Mouse (Mus musculus) c-Kit-positive CD71-positive TER-119-positive erythroid progenitor cells, embryonic 14.5 days (primary cell): ENCODE data around the gene Ppp1r18.

Experiments
- DNase-seq: peaks from one replicate; pipeline ENCODE4 v3.0.0-alpha.2; 2013; ENCODE audit warnings: low spot score

Ppp1r18 gene

GRCm38 (mm10) chr17:35865481-35866280 lies at the start of gene Ppp1r18:
Gene Ppp1r18 (plus strand): TSS chr17:35865593.
- no peak for DNase-seq

GRCm38 (mm10) chr17:35815836-35816235 lies 49.6 kb upstream of the Ppp1r18 start:
- DNase-seq, result no peak

- DNase-seq, result no peak
Observed at GRCm38 (mm10) chr17:35816686-35817085, 48.7 kb upstream of the Ppp1r18 start.

GRCm38 (mm10) chr17:35817226-35817625 lies 48.2 kb upstream of the Ppp1r18 start:
- no peak for DNase-seq

- DNase-seq, result peak; percentile 66
Observed at GRCm38 (mm10) chr17:35820111-35820510, 45.3 kb upstream of the Ppp1r18 start.

- DNase-seq, result peak; percentile 70
Observed at GRCm38 (mm10) chr17:35821439-35822430, 43.7 kb upstream of the Ppp1r18 start, which contains the start of gene Ier3. Gene Ier3 (plus strand): TSS chr17:35821684.

GRCm38 (mm10) chr17:35822564-35822963 lies 42.8 kb upstream of the Ppp1r18 start:
- no peak for DNase-seq

GRCm38 (mm10) chr17:35822964-35823937 lies 42.1 kb upstream of the Ppp1r18 start, which contains the start of gene Flot1:
Gene Flot1 (plus strand): TSS chr17:35823230.
- peak; percentile 85 for DNase-seq

GRCm38 (mm10) chr17:35824402-35824801 lies 41.0 kb upstream of the Ppp1r18 start:
- peak; percentile 44 for DNase-seq

- DNase-seq, result peak; percentile 38
Observed at GRCm38 (mm10) chr17:35825109-35825850, 40.1 kb upstream of the Ppp1r18 start.

GRCm38 (mm10) chr17:35829737-35830136 lies 35.7 kb upstream of the Ppp1r18 start:
- peak; percentile 83 for DNase-seq

- no peak for DNase-seq
Observed at GRCm38 (mm10) chr17:35832400-35833238, 32.8 kb upstream of the Ppp1r18 start.

GRCm38 (mm10) chr17:35833239-35833751 lies 32.1 kb upstream of the Ppp1r18 start:
- DNase-seq, result no peak

GRCm38 (mm10) chr17:35833894-35834293 lies 31.5 kb upstream of the Ppp1r18 start:
- DNase-seq, result no peak

- DNase-seq, result no peak
Observed at GRCm38 (mm10) chr17:35834696-35835422, 30.5 kb upstream of the Ppp1r18 start.

- no peak for DNase-seq
Observed at GRCm38 (mm10) chr17:35835424-35836140, 29.8 kb upstream of the Ppp1r18 start.

- DNase-seq, result peak; percentile 83
Observed at GRCm38 (mm10) chr17:35836178-35836965, 29.0 kb upstream of the Ppp1r18 start.
